ENCODE assay signal across 9 mouse cellular contexts in the genomic region with DNA sequence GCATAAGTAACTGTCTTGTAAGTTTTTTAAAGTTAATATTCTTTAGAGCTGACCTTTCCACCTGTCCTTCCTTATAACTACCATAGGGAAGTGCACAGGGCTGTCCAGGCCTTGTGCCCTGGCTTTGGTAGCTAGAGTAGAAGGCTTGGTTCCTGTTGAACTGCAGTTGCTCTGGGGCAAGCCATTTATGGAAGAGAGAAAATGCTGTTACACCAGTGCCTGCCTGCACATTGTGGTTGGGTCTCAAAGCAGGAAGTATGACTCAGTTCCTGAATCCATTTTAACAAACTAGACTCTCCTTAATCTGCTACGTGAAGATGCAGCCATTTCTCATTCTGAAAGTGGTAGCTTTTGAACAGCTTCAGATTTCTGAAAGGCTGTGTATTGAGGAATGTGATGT. TPM values are rescaled to one million over a fixed set of nuclear protein-coding genes. Genes with fewer than 3 reads are reported as not detected.
DNase-seq lines count a peak whose midpoint lies in the region; ATAC-seq and TF ChIP-seq lines count a peak whose summit lies in the region.
"Had no signal": no experiment of that assay in that cellular context is flagged by ENCODE, and none has a peak within 500 bp of the region (broad histone marks: within the 10 kb centered on the region; RNA-seq: fewer than 3 reads in every experiment).

No protein-coding gene starts in this region.

- H3K27ac ChIP-seq in gastrocnemius, adult 2 months, result peak overlapping the region; percentile 81
- H3K27ac ChIP-seq in kidney, embryonic 15.5 days, result peak overlapping the region; percentile 91

- WGBS in kidney, embryonic 15.5 days, result 58% methylated on average over 1 of the region's 1 CpGs

- H3K9me3 ChIP-seq in kidney, embryonic 15.5 days (replicated peaks), result no peaks in the 10 kb centered on the region

- peaks cover 43% of the 10 kb centered on the region for H3K4me1 ChIP-seq in kidney, embryonic 15.5 days

- H3K9ac ChIP-seq in kidney, embryonic 15.5 days, result no peak overlapping the region

- DNase-seq in gastrocnemius, adult 2 months, result no peak
- DNase-seq in gastrocnemius, adult 18-20 months (ENCODE audit: low spot score), result no peak
- peak; percentile 56 to 84 for DNase-seq in heart, adult 18-20 months
- peak; percentile 54 to 66 for DNase-seq in lung, postnatal 4 days
- DNase-seq in frontal cortex, postnatal 14 days (ENCODE audit: low spot score in 2 of 2), result no peak
- no peak for DNase-seq in gastrocnemius, postnatal 4 days (ENCODE audit: low spot score in 2 of 2)

- ATAC-seq in kidney, embryonic 15.5 days (replicated peaks; ENCODE audit: low FRiP score), result peak; percentile 71
- ATAC-seq in erythroblast, adult 5-6 weeks (replicated peaks; ENCODE audit: low FRiP score, poor library complexity, severe bottlenecking), result no peak

- no peak overlapping the region for H3K4me2 ChIP-seq in kidney, embryonic 15.5 days

- TF ChIP-seq CTCF in gastrocnemius, adult 2 months (IDR thresholded peaks at IDR 0.05), result no peak

- no peaks in the 10 kb centered on the region for H3K27me3 ChIP-seq in kidney, embryonic 15.5 days

- H3K36me3 ChIP-seq in kidney, embryonic 15.5 days, result peaks cover 64% of the 10 kb centered on the region

- H3K4me3 ChIP-seq in gastrocnemius, adult 2 months, result peak overlapping the region; percentile 43
- no peak overlapping the region for H3K4me3 ChIP-seq in kidney, embryonic 15.5 days (replicated peaks)

- intact Hi-C loops in gastrocnemius, adult 2 months (cut with DNase I), result no loop called here

RNA-seq across cellular contexts. Expression of a gene that starts 12.9 kb away (rescaled TPM):
- 10 to 100 TPM; 58.8 to 78.5 TPM for total RNA-seq in gastrocnemius, adult 2 months (2021)
- 10 to 100 TPM; 71.0 to 82.9 TPM for total RNA-seq in gastrocnemius, adult 18-20 months (2021)
- 100 to 1,000 TPM; 141 to 153 TPM for total RNA-seq in heart, adult 18-20 months (2021)
- polyA plus RNA-seq in kidney, embryonic 15.5 days (2015; fragmentation: Nextera tagmentation; extraction: Ambion mirVana), result 446 and 449 TPM in 2 replicates
- 283 and 297 TPM in 2 replicates for total RNA-seq in erythroblast, adult 5-6 weeks (2015; ENCODE audit: low replicate concordance)
- 147 and 152 TPM in 2 replicates for total RNA-seq in erythroblast, adult 5-6 weeks (2017; ENCODE audit: low replicate concordance)
- total RNA-seq in gastrocnemius, postnatal 4 days (2021), result 100 to 1,000 TPM; 140 to 145 TPM

RNA-seq across cellular contexts. Expression of a gene that starts 29.6 kb away (rescaled TPM):
- not detected for total RNA-seq in gastrocnemius, adult 2 months (2021)
- not detected for total RNA-seq in gastrocnemius, adult 18-20 months (2021)
- total RNA-seq in heart, adult 18-20 months (2021), result not detected
- 1.7 and 2.1 TPM in 2 replicates for polyA plus RNA-seq in kidney, embryonic 15.5 days (2015; fragmentation: Nextera tagmentation; extraction: Ambion mirVana)
- not detected in 2 replicates for total RNA-seq in erythroblast, adult 5-6 weeks (2015; ENCODE audit: low replicate concordance)
- not detected in 2 replicates for total RNA-seq in erythroblast, adult 5-6 weeks (2017; ENCODE audit: low replicate concordance)
- total RNA-seq in gastrocnemius, postnatal 4 days (2021), result not detected

RNA-seq across cellular contexts. Expression of a gene that starts 35.7 kb away (rescaled TPM):
- total RNA-seq in gastrocnemius, adult 2 months (2021), result 10 to 100 TPM; 69.4 to 76.1 TPM
- 10 to 100 TPM; 74.4 to 77.1 TPM for total RNA-seq in gastrocnemius, adult 18-20 months (2021)
- 100 to 1,000 TPM in 1 of 2 experiments, 10 to 100 TPM in 1; 99.8 to 102 TPM for total RNA-seq in heart, adult 18-20 months (2021)
- 267 and 283 TPM in 2 replicates for polyA plus RNA-seq in kidney, embryonic 15.5 days (2015; fragmentation: Nextera tagmentation; extraction: Ambion mirVana)
- total RNA-seq in erythroblast, adult 5-6 weeks (2015; ENCODE audit: low replicate concordance), result 4.6 and 10.4 TPM in 2 replicates
- 15.3 and 27.6 TPM in 2 replicates for total RNA-seq in erythroblast, adult 5-6 weeks (2017; ENCODE audit: low replicate concordance)
- 100 to 1,000 TPM; 113 to 117 TPM for total RNA-seq in gastrocnemius, postnatal 4 days (2021)

RNA-seq across cellular contexts. Expression of a gene that starts 35.9 kb away (rescaled TPM):
- total RNA-seq in gastrocnemius, adult 2 months (2021), result 10 to 100 TPM; 45.4 to 70.5 TPM
- 10 to 100 TPM; 54.0 to 63.3 TPM for total RNA-seq in gastrocnemius, adult 18-20 months (2021)
- 100 to 1,000 TPM; 138 to 151 TPM for total RNA-seq in heart, adult 18-20 months (2021)
- polyA plus RNA-seq in kidney, embryonic 15.5 days (2015; fragmentation: Nextera tagmentation; extraction: Ambion mirVana), result 138 and 139 TPM in 2 replicates
- 7.1 and 17.7 TPM in 2 replicates for total RNA-seq in erythroblast, adult 5-6 weeks (2015; ENCODE audit: low replicate concordance)
- 2.4 TPM in 1 of 2 replicates, not detected in the other for total RNA-seq in erythroblast, adult 5-6 weeks (2017; ENCODE audit: low replicate concordance)
- total RNA-seq in gastrocnemius, postnatal 4 days (2021), result 10 to 100 TPM; 83.8 to 91.1 TPM

RNA-seq across cellular contexts. Expression of a gene that starts 54.4 kb away (rescaled TPM):
- total RNA-seq in gastrocnemius, adult 2 months (2021), result not detected
- total RNA-seq in gastrocnemius, adult 18-20 months (2021), result not detected
- not detected for total RNA-seq in heart, adult 18-20 months (2021)
- not detected in 2 replicates for polyA plus RNA-seq in kidney, embryonic 15.5 days (2015; fragmentation: Nextera tagmentation; extraction: Ambion mirVana)
- not detected in 2 replicates for total RNA-seq in erythroblast, adult 5-6 weeks (2015; ENCODE audit: low replicate concordance)
- not detected in 2 replicates for total RNA-seq in erythroblast, adult 5-6 weeks (2017; ENCODE audit: low replicate concordance)
- total RNA-seq in gastrocnemius, postnatal 4 days (2021), result not detected
- total RNA-seq: ES-E14 had no signal

Comparison
In these comparisons a context has a peak if more than half of its experiments do, and no peak if none do; other contexts are left out.
1. DNase-seq: peak in heart, adult 18-20 months (2 of 2) and lung, postnatal 4 days (2 of 2); none in gastrocnemius, adult 2 months (single experiment), gastrocnemius, adult 18-20 months (single experiment), frontal cortex, postnatal 14 days (0 of 2) and gastrocnemius, postnatal 4 days (0 of 2).